Mouse (Mus musculus) forebrain, embryonic 16.5 days (tissue): ENCODE results near the gene Col25a1. TPM values are rescaled to one million over a fixed set of nuclear protein-coding genes. Genes with fewer than 3 reads are reported as not detected.
A peak's percentile ranks its signal among the peaks of the same experiment; 100 is the strongest.

ENCODE experiments used
- ATAC-seq: fragments of 200-750 bp; cut with Nextera tagmentation; 2 replicates; pipeline ENCODE4 v1.8.0; 2017; ENCODE audit warnings: mild to moderate bottlenecking, moderate library complexity
- H3K27ac ChIP-seq: fragments of 300-500 bp; sonication (generic); 2 replicates; pipeline ENCODE4 v1.5.1; 2014; ENCODE audit warnings: low read length, control low read depth
- H3K27me3 ChIP-seq: fragments of 300-500 bp; sonication (generic); replicated peaks from 2 replicates; pipeline ENCODE4 v1.6.1; 2014; ENCODE audit warnings: low read length; ENCODE audit not compliant: control insufficient read depth, insufficient read depth
- H3K36me3 ChIP-seq: fragments of 300-500 bp; sonication (generic); 2 replicates; pipeline ENCODE4 v1.6.1; 2014; ENCODE audit not compliant: control insufficient read depth, insufficient read depth
- H3K4me1 ChIP-seq: fragments of 300-500 bp; sonication (generic); replicated peaks from 2 replicates; pipeline ENCODE4 v1.6.1; 2014; ENCODE audit warnings: low read length; ENCODE audit not compliant: control insufficient read depth, insufficient read depth
- H3K4me2 ChIP-seq: fragments of 300-500 bp; sonication (generic); 2 replicates; pipeline ENCODE4 v1.6.1; 2014; ENCODE audit warnings: mild to moderate bottlenecking, low read length, control low read depth
- H3K4me3 ChIP-seq: fragments of 300-500 bp; sonication (generic); replicated peaks from 2 replicates; pipeline ENCODE4 v1.5.1; 2014; ENCODE audit warnings: mild to moderate bottlenecking, low read length, control low read depth
- H3K9ac ChIP-seq: fragments of 300-500 bp; sonication (generic); replicated peaks from 2 replicates; pipeline ENCODE4 v1.6.1; 2014; ENCODE audit warnings: low read depth, low read length, control low read depth
- H3K9me3 ChIP-seq: fragments of 300-500 bp; sonication (generic); 2 replicates; pipeline ENCODE4 v1.6.1; 2016; ENCODE audit warnings: low read length; ENCODE audit not compliant: control insufficient read depth
- WGBS: fragments of 180-500 bp; shearing (Covaris S2); extraction: QIAGEN DNeasy Blood & Tissue Kit; methylation state at CpG from one replicate; pipeline ENCODE4 v1.1.7; 2014; 5-methylcytosine and 5-hydroxymethylcytosine counted together
- polyA plus RNA-seq: library from polyadenylated mRNA; unstranded; fragments of >200 nt; fragmentation: Nextera tagmentation; extraction: Ambion mirVana; gene quantifications from 2 replicates; pipeline ENCODE4 v1.2.1, GENCODE M21; 2015

Gene Col25a1
- polyA plus RNA-seq, 1 experiment from 2014 or later = 6.3 TPM

GRCm38 (mm10) chr3:130387156-130387555 is 255.9 kb downstream of the Col25a1 start:
- WGBS = 80% methylated on average over 4 of the region's 4 CpGs
- H3K4me2 ChIP-seq = no peak overlapping the region
- no peak for ATAC-seq
- no peaks in the 10 kb centered on the region for H3K9me3 ChIP-seq
- H3K36me3 ChIP-seq = no peaks in the 10 kb centered on the region
- H3K4me1 ChIP-seq = no peaks in the 10 kb centered on the region
- H3K9ac ChIP-seq = no peak overlapping the region
- no peak overlapping the region for H3K4me3 ChIP-seq
- no peak overlapping the region for H3K27ac ChIP-seq
- H3K27me3 ChIP-seq = no peaks in the 10 kb centered on the region

DNA sequence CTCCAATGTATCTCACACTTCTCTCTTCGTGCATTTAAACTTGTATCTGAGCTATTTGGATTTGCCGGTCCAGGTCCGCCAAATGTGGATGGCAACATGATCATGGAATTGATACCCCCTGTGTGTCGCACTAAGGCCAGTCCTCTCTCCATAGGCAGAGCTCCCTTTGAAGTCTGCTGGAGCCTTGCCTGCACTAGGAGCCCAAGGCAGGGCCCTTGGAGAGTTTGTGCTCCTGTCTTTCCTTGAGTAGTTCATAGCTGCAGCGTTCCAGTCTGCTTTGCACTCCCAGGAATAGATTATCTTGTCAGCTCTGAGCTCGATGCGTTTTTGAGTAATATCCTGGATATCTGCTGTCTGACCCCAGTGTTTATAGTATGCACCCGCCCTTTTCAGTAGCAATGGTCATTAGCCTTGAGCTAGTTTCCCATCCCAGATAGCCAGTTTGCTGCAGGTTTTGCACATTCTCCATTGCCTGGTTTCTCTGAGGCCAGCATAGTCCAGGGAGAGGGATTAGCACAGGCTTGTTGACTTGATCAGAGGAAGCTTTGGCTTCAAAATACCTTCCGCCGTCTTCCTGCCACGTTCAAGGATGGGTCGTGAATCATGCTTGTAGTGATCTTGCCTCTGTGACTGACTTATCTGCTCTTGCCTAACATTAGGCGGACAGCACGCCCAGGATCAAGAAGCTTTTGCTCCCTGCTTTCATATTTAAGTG is 258.1 kb downstream of the Col25a1 start:
- Histone ChIP-seq H3K27me3 (no peaks in the 10 kb centered on the region), H3K4me3 (no peak overlapping the region), H3K27ac (no peak overlapping the region), H3K9me3 (no peaks in the 10 kb centered on the region), H3K4me1 (no peaks in the 10 kb centered on the region), H3K9ac (no peak overlapping the region), H3K36me3 (no peaks in the 10 kb centered on the region), H3K4me2 (no peak overlapping the region)
- ATAC-seq = no peak
- WGBS = 92% methylated on average over 14 of the region's 14 CpGs

DNA sequence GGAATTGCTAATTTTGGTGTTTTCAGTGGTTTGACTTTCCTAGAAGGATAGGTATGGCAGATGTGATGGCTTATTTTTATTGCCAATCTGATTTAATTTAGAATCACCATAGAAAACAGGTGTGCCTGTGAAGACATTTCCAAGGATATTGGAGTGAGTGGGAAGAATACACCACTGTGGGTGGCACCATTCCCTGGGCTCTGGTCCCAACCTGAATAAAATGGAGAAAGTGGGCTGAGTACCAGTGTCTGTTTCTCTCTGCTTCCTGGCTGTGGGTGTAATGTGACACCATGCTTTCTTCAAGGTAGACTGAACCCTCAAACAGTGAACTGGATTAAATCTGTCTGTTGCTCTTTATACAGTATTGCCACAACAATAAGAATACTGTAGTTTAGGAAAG is 265.3 kb downstream of the Col25a1 start:
- H3K9ac ChIP-seq = no peak overlapping the region
- ATAC-seq = no peak
- H3K36me3 ChIP-seq = no peaks in the 10 kb centered on the region
- no peaks in the 10 kb centered on the region for H3K9me3 ChIP-seq
- no peaks in the 10 kb centered on the region for H3K4me1 ChIP-seq
- H3K27me3 ChIP-seq = no peaks in the 10 kb centered on the region
- H3K27ac ChIP-seq = no peak overlapping the region
- H3K4me3 ChIP-seq = no peak overlapping the region
- H3K4me2 ChIP-seq = no peak overlapping the region

- WGBS = 61% methylated on average over 13 of the region's 13 CpGs
These were observed 269.6 kb downstream of the Col25a1 start for GRCm38 (mm10) chr3:130400716-130401559.

DNA sequence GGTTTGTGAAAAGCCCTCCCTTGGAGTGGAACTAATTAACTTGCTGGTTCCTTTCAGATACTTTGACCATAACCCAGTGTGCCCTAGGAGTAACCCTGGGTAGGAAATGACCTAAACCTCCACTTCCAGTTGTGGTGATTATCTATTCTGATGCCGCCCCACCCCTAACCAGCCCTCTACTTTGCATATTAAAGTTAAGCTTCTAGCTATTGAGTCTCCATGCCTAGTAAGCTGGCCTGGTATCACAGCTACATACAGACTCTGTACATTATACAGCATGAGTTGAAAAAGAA is 270.2 kb downstream of the Col25a1 start:
- H3K4me1 ChIP-seq = 0 out of 2 replicates have a peak, but pooled peaks cover 6% of the 10 kb centered on the region
- ATAC-seq = no peak
- no peak overlapping the region for H3K27ac ChIP-seq
- H3K9me3 ChIP-seq = no peaks in the 10 kb centered on the region
- no peak overlapping the region for H3K4me3 ChIP-seq
- WGBS = 14% methylated on average over 1 of the region's 1 CpGs
- H3K36me3 ChIP-seq = no peaks in the 10 kb centered on the region
- no peak overlapping the region for H3K4me2 ChIP-seq
- H3K27me3 ChIP-seq = no peaks in the 10 kb centered on the region
- no peak overlapping the region for H3K9ac ChIP-seq

More at GRCm38 (mm10) chr3:130400716-130401559, 269.6 kb downstream of the Col25a1 start:
- Histone ChIP-seq H3K27me3 (no peaks in the 10 kb centered on the region), H3K4me1 (0 out of 2 replicates have a peak, but pooled peaks cover 6% of the 10 kb centered on the region), H3K9ac (no peak overlapping the region), H3K4me3 (no peak overlapping the region), H3K4me2 (no peak overlapping the region), H3K27ac (no peak overlapping the region), H3K9me3 (no peaks in the 10 kb centered on the region), H3K36me3 (no peaks in the 10 kb centered on the region)
- ATAC-seq = no peak

GRCm38 (mm10) chr3:130404525-130405409 is 273.5 kb downstream of the Col25a1 start:
- no peak; the same call in 1 of the 2 replicates for ATAC-seq
- 12% methylated on average over 8 of the region's 8 CpGs for WGBS
- no peaks in the 10 kb centered on the region for H3K27me3 ChIP-seq
- no peaks in the 10 kb centered on the region for H3K9me3 ChIP-seq
- no peak overlapping the region for H3K9ac ChIP-seq
- H3K4me1 ChIP-seq = 0 out of 2 replicates have a peak, but pooled peaks cover 6% of the 10 kb centered on the region
- H3K27ac ChIP-seq = no peak overlapping the region
- no peak overlapping the region for H3K4me2 ChIP-seq
- no peak overlapping the region for H3K4me3 ChIP-seq
- no peaks in the 10 kb centered on the region for H3K36me3 ChIP-seq

DNA sequence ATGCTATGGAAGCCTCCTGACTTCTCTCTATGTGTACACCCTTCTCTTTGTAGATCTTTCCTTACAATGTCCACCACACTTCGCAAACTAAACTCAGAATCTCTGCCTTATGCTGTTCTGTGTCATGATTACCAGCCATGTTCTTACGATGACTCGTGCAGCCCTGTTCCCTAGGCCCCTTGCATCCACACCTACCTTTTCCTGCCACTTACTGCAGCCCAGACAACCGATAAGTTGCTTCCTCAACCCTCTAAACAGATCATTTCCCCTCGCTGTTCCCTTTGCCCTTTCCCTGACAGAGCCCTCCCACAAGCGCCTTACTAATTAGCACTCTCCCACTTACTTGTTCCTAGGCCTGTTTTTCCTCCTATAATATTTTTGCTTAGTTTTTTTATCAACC is 275.9 kb downstream of the Col25a1 start:
- H3K9me3 ChIP-seq = no peaks in the 10 kb centered on the region
- no peak overlapping the region for H3K27ac ChIP-seq
- H3K4me2 ChIP-seq = no peak overlapping the region
- no peak overlapping the region for H3K9ac ChIP-seq
- no peak for ATAC-seq
- H3K36me3 ChIP-seq = no peaks in the 10 kb centered on the region
- no peak overlapping the region for H3K4me3 ChIP-seq
- WGBS = 67% methylated on average over 6 of the region's 6 CpGs
- no peaks in the 10 kb centered on the region for H3K27me3 ChIP-seq
- H3K4me1 ChIP-seq = 0 out of 2 replicates have a peak, but pooled peaks cover 6% of the 10 kb centered on the region

DNA sequence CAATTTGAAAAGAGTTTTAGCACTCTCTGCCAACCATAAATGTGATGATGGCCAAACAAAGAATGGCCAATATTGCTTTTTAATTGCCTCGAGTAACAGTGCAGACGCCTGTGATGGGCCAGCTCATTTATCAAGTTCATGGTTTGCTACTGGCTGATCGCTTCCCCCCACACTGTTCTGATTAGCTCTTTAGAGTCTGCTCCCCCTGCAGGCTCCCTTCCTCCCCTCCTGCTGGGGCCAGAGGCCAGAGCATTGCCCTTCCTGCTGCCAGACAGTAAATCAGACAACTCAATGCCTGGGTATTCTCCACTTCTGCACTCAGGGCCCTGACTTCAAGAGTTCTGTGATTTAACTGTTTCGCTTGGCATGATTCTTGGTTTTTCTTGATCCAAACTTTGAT is 281.9 kb downstream of the Col25a1 start:
- H3K9me3 ChIP-seq = no peaks in the 10 kb centered on the region

GRCm38 (mm10) chr3:130418951-130419350 is 287.6 kb downstream of the Col25a1 start:
- 96% methylated on average over 9 of the region's 9 CpGs for WGBS
- no peaks in the 10 kb centered on the region for H3K9me3 ChIP-seq
- no peaks in the 10 kb centered on the region for H3K27me3 ChIP-seq
- no peak overlapping the region for H3K27ac ChIP-seq
- H3K4me2 ChIP-seq = no peak overlapping the region
- H3K4me3 ChIP-seq = no peak overlapping the region
- ATAC-seq = no peak
- H3K36me3 ChIP-seq = no peaks in the 10 kb centered on the region
- no peaks in the 10 kb centered on the region for H3K4me1 ChIP-seq
- no peak overlapping the region for H3K9ac ChIP-seq

More for the DNA sequence above, 281.9 kb downstream of the Col25a1 start:
- no peak overlapping the region for H3K4me3 ChIP-seq
- ATAC-seq = peak; percentile 65; the same call in 1 of the 2 replicates
- H3K27ac ChIP-seq = no peak overlapping the region
- no peak overlapping the region for H3K4me2 ChIP-seq
- no peak overlapping the region for H3K9ac ChIP-seq
- WGBS = 37% methylated on average over 4 of the region's 4 CpGs
- no peaks in the 10 kb centered on the region for H3K36me3 ChIP-seq
- no peaks in the 10 kb centered on the region for H3K27me3 ChIP-seq
- no peaks in the 10 kb centered on the region for H3K4me1 ChIP-seq
